Mouse (Mus musculus) myocyte (in vitro differentiated cells): ENCODE data around the gene Gm20671.

ENCODE experiments used
- MYOD1 ChIP-seq, 3 experiments: IDR thresholded peaks; one replicate each; pipeline ENCODE4 v1.6.1; 2011; ENCODE audit warnings: control low read depth in 2 of 3, low read depth in 2 of 3, mild to moderate bottlenecking in 2 of 3, moderate library complexity in 1 of 3; ENCODE audit not compliant: insufficient read length in 2 of 3, control insufficient read depth in 1 of 3
- POLR2A ChIP-seq: IDR thresholded peaks from one replicate; pipeline ENCODE4 v1.6.1; 2011; ENCODE audit warnings: low read depth, mild to moderate bottlenecking, control low read depth, moderate library complexity; ENCODE audit not compliant: insufficient read length
- TCF12 ChIP-seq: IDR thresholded peaks from one replicate; pipeline ENCODE4 v1.6.1; 2011; ENCODE audit warnings: mild to moderate bottlenecking, control low read depth; ENCODE audit not compliant: poor library complexity, insufficient read depth, severe bottlenecking
- TCF3 ChIP-seq: IDR thresholded peaks from one replicate; pipeline ENCODE4 v1.6.1; 2011; ENCODE audit warnings: low read depth, control low read depth; ENCODE audit not compliant: insufficient read length
- USF1 ChIP-seq: IDR thresholded peaks from one replicate; pipeline ENCODE4 v1.6.1; 2011; ENCODE audit warnings: low read depth, mild to moderate bottlenecking, control low read depth, moderate library complexity

DNA sequence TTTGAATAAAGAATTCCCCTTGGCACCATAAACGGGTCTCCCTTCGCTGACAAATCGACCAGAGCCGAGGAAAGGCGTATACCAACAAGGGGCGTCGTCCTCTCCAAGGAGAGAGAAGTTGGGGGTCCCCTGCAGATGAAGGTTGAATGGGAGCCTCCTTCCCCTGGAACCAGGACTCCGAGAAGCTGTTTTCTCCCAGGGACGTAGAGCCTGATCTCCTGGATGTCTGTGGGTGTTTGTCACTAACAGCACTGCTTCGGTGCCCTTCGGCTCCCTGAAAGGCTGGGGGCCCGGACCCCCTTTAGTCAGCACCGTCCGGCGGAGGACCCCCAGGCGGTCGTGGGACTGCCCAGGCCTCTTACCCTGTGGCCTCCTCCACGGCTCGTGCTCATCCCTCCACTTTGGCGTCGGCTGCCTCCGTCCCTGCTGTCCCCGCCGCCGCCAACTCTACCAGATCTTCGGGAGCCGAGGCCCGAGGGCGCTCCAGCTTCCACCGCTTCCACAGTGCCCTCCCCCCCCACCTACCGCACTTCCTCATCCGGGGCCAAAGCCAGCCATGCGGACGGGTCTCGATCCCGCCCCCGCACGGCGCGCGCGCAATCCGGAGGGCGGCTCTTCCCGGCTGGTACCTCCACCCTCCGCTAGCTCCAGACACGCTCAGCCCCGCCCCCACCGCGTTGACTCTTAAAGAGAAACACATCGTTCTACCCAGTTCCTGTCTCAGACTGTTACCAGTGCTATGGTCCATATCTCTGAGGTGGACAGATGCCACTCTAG, 27.0 kb upstream of the Gm20671 start, which contains the start of gene Prr14l:
- TF ChIP-seq USF1 (no peak), POLR2A (peak; percentile 78), MYOD1 (IDR thresholded peaks at IDR 0.05; ENCODE audit: control insufficient read depth in 1 of 3, insufficient read length in 2 of 3, low read depth in 2 of 3) (peak in 1 of 3 experiments; percentile 19), TCF12 (no peak), TCF3 (no peak)
